Mouse (Mus musculus): Measurements from ENCODE around the gene Mydgf. TPM values are rescaled to one million over a fixed set of nuclear protein-coding genes. Genes with fewer than 3 reads are reported as not detected.

Gene Mydgf
- total and polyA plus RNA-seq, 2 experiments from 2014 or later = 41.7 to 75.8 TPM

DNA sequence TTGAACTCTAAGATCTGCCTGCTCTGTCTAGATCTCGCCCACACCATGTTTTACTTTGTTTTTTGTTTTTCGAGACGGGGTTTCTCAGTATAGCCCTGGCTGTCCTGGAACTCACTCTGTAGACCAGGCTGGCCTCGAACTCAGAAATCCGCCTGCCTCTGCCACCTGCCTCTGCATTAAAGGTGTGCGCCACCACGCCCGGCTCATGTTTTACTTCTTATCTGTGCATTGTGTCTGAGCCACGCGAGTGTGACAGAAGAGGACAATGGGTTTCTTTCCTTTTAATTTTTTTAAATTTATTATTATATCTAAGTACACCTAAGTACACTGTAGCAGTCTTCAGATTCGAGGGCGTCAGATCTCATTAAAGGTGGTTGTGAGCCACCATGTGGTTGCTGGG, 35.5 kb upstream of the Mydgf start:
- no peak for TF ChIP-seq CTCF (IDR thresholded peaks at IDR 0.05)
- Histone ChIP-seq H3K36me3 (ENCODE audit: insufficient read depth, low read length) (no peaks in the 10 kb centered on the region), H3K4me2 (ENCODE audit: low read depth, low read length, poor library complexity, severe bottlenecking) (peak overlapping the region; percentile 68), H3K27me3 (ENCODE audit: insufficient read depth, low read length) (no peaks in the 10 kb centered on the region), H3K4me3 (ENCODE audit: low read depth, low read length) (peak overlapping the region; percentile 76), H3K27ac (ENCODE audit: low read depth, low read length) (peak overlapping the region; percentile 91; the same call in 1 of the 2 replicates), H3K4me1 (ENCODE audit: insufficient read depth, low read length) (peaks cover 14% of the 10 kb centered on the region), H3K9me3 (ENCODE audit: low read length) (no peaks in the 10 kb centered on the region), H3K9ac (replicated peaks; ENCODE audit: low read length, poor library complexity, severe bottlenecking) (peak overlapping the region; percentile 93; the same call in 1 of the 2 replicates)
- 51% methylated on average over 12 of the region's 12 CpGs for WGBS
- DNase-seq (ENCODE audit: low spot score) = no peak
- ATAC-seq (ENCODE audit: low FRiP score) = no peak

DNA sequence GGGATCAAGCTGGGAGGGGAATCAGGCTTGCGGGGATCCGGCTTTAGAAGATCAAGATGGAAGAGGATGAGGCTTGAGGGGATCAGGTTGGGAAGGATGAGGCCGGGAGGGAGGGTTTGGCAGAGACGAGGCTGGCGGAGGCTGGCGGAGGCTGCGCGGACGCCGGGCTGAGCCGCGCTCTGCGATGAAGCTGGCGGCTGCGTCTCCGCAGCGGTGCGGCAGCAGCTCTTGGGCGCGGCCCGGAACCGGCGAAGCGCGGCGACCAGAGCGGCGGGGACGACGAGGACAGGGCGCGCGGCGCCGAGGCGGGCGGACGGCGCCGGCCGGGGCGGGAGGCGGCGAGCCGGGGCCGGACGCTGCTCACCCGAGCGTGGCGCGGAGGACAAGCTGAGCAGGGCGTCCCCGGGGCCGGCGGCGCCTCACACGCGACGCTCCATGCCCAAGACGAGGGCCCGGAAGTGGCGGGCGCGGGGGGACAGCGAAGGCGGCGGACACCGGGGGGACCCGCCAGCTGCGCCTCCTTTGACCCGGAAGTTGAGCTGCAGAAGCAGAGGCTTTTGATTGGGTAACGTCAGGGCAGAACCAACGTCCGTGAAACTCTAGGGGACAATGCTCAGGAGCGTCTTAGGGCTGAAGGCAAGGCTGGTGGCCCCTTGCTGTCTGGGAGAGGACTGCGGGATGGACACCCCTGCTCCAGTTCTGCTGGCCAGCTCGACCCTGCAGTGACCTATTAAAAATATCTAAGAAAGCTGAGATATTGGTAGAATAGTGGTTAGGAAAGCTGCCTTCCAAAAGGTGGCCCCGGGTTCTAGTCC, 34.9 kb upstream of the Mydgf start, which contains the start of gene Dpp9:
Dpp9 (minus strand) TSS at position 529 of the 815 bp plus-strand sequence.
- Histone ChIP-seq H3K4me1 (ENCODE audit: insufficient read depth, low read length) (peaks cover 14% of the 10 kb centered on the region), H3K36me3 (ENCODE audit: insufficient read depth, low read length) (no peaks in the 10 kb centered on the region), H3K9me3 (ENCODE audit: low read length) (no peaks in the 10 kb centered on the region), H3K27me3 (ENCODE audit: insufficient read depth, low read length) (no peaks in the 10 kb centered on the region), H3K4me2 (ENCODE audit: low read depth, low read length, poor library complexity, severe bottlenecking) (peak within 1 kb of the TSS; percentile 68), H3K9ac (replicated peaks; ENCODE audit: low read length, poor library complexity, severe bottlenecking) (peak within 1 kb of the TSS; percentile 93), H3K27ac (ENCODE audit: low read depth, low read length) (peak within 1 kb of the TSS; percentile 91), H3K4me3 (ENCODE audit: low read depth, low read length) (peak within 1 kb of the TSS; percentile 76)
- peak; percentile 98 for DNase-seq (ENCODE audit: low spot score)
- ATAC-seq (ENCODE audit: low FRiP score) = peak; percentile 99
- peak; percentile 62 for TF ChIP-seq CTCF (IDR thresholded peaks at IDR 0.05)
- WGBS = under 1% methylated on average over 39 of the region's 78 CpGs

DNA sequence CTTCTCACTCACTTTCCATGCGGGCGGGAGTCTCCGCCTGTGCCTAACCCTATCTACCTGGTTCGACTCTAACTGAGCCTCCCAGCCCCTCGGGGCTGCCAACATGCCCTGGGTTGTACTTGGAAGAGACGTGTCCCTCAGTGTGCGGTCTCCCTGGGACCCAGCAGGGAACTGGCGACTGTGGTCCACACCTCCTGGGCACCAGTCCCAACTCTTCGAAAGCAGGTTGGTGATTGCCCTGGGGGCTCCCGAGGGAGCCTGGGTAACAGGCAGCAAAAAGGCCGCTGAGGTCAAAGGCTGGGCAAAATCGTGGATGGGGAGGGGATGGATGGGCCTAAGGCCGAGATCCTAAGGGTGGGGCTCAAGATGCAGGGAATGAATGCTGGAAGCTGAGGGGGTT, 34.0 kb upstream of the Mydgf start:
- WGBS = 67% methylated on average over 13 of the region's 13 CpGs
- no peak for DNase-seq (ENCODE audit: low spot score)

DNA sequence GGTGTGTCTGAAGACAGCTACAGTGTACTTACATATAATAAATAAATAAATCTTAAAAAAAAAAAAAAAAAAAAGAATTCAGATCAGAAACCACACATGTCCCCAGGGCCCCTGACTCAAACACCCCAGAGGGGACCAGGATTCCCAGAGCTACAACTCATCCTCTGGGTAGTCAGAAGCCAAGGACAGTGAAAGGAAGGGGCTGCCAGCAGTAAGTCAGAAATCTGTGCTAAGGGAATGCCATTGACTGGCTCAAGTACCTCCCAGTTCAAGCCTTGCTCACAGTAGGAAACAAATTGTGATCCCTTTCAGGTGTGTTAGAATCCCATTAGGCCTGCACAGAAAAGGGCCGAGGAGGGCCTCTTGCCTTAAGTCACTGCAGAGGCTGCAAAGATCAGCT, 30.5 kb upstream of the Mydgf start:
- Histone ChIP-seq H3K9me3 (ENCODE audit: low read length) (no peaks in the 10 kb centered on the region), H3K4me3 (ENCODE audit: low read depth, low read length) (no peak overlapping the region), H3K27me3 (ENCODE audit: insufficient read depth, low read length) (no peaks in the 10 kb centered on the region), H3K4me2 (ENCODE audit: low read depth, low read length, poor library complexity, severe bottlenecking) (no peak overlapping the region), H3K36me3 (ENCODE audit: insufficient read depth, low read length) (peaks cover 32% of the 10 kb centered on the region), H3K4me1 (ENCODE audit: insufficient read depth, low read length) (peaks cover 14% of the 10 kb centered on the region), H3K27ac (ENCODE audit: low read depth, low read length) (no peak overlapping the region), H3K9ac (replicated peaks; ENCODE audit: low read length, poor library complexity, severe bottlenecking) (no peak overlapping the region)
- ATAC-seq (ENCODE audit: low FRiP score) (no peak), DNase-seq (ENCODE audit: low spot score) (no peak)
- 81% methylated on average over 1 of the region's 1 CpGs for WGBS
- TF ChIP-seq CTCF (IDR thresholded peaks at IDR 0.05) = no peak

More for the DNA sequence above, 34.0 kb upstream of the Mydgf start:
- Histone ChIP-seq H3K9me3 (ENCODE audit: low read length) (no peaks in the 10 kb centered on the region), H3K4me3 (ENCODE audit: low read depth, low read length) (peak overlapping the region; percentile 76), H3K4me2 (ENCODE audit: low read depth, low read length, poor library complexity, severe bottlenecking) (peak overlapping the region; percentile 68), H3K27ac (ENCODE audit: low read depth, low read length) (peak overlapping the region; percentile 91; the same call in 1 of the 2 replicates), H3K4me1 (ENCODE audit: insufficient read depth, low read length) (peaks cover 14% of the 10 kb centered on the region), H3K36me3 (ENCODE audit: insufficient read depth, low read length) (peaks cover 4% of the 10 kb centered on the region; the same call in 1 of the 2 replicates), H3K9ac (replicated peaks; ENCODE audit: low read length, poor library complexity, severe bottlenecking) (peak overlapping the region; percentile 93), H3K27me3 (ENCODE audit: insufficient read depth, low read length) (no peaks in the 10 kb centered on the region)
- no peak for TF ChIP-seq CTCF (IDR thresholded peaks at IDR 0.05)
- no peak for ATAC-seq (ENCODE audit: low FRiP score)

DNA sequence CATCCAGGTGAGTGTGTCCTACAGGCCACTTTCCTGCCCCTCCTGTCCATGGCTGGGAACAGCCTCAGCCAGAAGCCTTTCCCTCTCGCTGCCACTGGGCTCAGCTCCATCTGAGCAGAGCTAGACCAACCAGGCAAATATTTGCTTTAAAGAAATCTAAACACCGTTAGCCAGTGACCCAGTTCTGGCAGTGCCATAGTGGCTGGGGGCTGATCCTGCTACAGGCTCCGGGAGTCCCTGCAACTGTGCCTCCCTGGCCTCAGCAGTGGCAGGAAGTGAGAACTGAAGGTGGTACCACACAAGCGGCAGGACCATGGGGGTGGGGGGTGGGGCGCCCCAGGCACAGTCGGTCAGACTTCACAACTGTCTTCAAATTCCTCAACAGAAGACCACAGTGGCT, 29.0 kb upstream of the Mydgf start:
- H3K4me2 ChIP-seq (ENCODE audit: low read depth, low read length, poor library complexity, severe bottlenecking) = no peak overlapping the region
- H3K27me3 ChIP-seq (ENCODE audit: insufficient read depth, low read length) = no peaks in the 10 kb centered on the region
- H3K27ac ChIP-seq (ENCODE audit: low read depth, low read length) = 0 out of 2 replicates have a peak overlapping the region, but pooled peaks have one; percentile 3
- H3K9ac ChIP-seq (replicated peaks; ENCODE audit: low read length, poor library complexity, severe bottlenecking) = no peak overlapping the region
- peaks cover 48% of the 10 kb centered on the region for H3K36me3 ChIP-seq (ENCODE audit: insufficient read depth, low read length)
- no peak for TF ChIP-seq CTCF (IDR thresholded peaks at IDR 0.05)
- H3K4me1 ChIP-seq (ENCODE audit: insufficient read depth, low read length) = peaks cover 12% of the 10 kb centered on the region
- H3K9me3 ChIP-seq (ENCODE audit: low read length) = no peaks in the 10 kb centered on the region
- H3K4me3 ChIP-seq (ENCODE audit: low read depth, low read length) = no peak overlapping the region
- no peak for DNase-seq (ENCODE audit: low spot score)
- WGBS = 73% methylated on average over 6 of the region's 6 CpGs
- no peak for ATAC-seq (ENCODE audit: low FRiP score)

DNA sequence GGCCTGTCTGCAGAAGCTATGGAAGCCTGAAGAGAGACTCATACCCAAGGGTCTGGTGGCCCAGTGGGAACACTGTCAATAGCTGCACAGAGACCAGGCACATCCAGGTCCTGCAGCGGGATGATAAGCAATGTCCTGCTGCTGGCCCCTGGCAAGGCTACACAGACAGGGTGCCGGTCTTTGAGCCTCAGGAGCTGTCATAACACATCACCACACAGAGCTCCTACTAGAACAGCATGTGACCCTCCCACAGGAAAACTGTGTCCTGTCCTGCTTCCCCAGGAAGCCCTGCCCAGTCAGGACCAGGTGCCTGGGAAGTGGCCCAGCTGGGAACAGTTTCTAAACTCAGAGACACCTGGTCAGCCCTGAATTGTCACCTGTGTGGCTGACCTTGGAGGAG, 27.4 kb upstream of the Mydgf start:
- H3K4me2 ChIP-seq (ENCODE audit: low read depth, low read length, poor library complexity, severe bottlenecking) = no peak overlapping the region
- H3K27me3 ChIP-seq (ENCODE audit: insufficient read depth, low read length) = no peaks in the 10 kb centered on the region
- no peak for DNase-seq (ENCODE audit: low spot score)
- no peak overlapping the region for H3K9ac ChIP-seq (replicated peaks; ENCODE audit: low read length, poor library complexity, severe bottlenecking)
- H3K27ac ChIP-seq (ENCODE audit: low read depth, low read length) = no peak overlapping the region
- no peak overlapping the region for H3K4me3 ChIP-seq (ENCODE audit: low read depth, low read length)
- no peaks in the 10 kb centered on the region for H3K4me1 ChIP-seq (ENCODE audit: insufficient read depth, low read length)
- 89% methylated on average over 2 of the region's 2 CpGs for WGBS
- no peaks in the 10 kb centered on the region for H3K9me3 ChIP-seq (ENCODE audit: low read length)
- no peak for ATAC-seq (ENCODE audit: low FRiP score)
- peaks cover 64% of the 10 kb centered on the region for H3K36me3 ChIP-seq (ENCODE audit: insufficient read depth, low read length)
- TF ChIP-seq CTCF (IDR thresholded peaks at IDR 0.05) = no peak
